Mouse (Mus musculus): ENCODE measurements around the gene Dnm3. TPM values are rescaled to one million over a fixed set of nuclear protein-coding genes. Genes with fewer than 3 reads are reported as not detected.
A peak's percentile ranks its signal among the peaks of the same experiment; 100 is the strongest.

Gene Dnm3
- polyA plus RNA-seq, 1 experiment from 2014 or later = 8.3 TPM

GRCm38 (mm10) chr1:161957964-161958950 is 519.6 kb downstream of the Dnm3 start:
- no peaks in the 10 kb centered on the region for H3K36me3 ChIP-seq (ENCODE audit: insufficient read depth, low read length)
- TF ChIP-seq CTCF (IDR thresholded peaks at IDR 0.05; ENCODE audit: low read depth) = no peak
- no peak for DNase-seq (ENCODE audit: low spot score)
- ATAC-seq (replicated peaks; ENCODE audit: low FRiP score, low read depth) = no peak
- H3K4me3 ChIP-seq (replicated peaks; ENCODE audit: low read depth, low read length) = no peak overlapping the region
- no peak overlapping the region for H3K27ac ChIP-seq
- WGBS = 76% methylated on average over 19 of the region's 19 CpGs
- H3K4me1 ChIP-seq (replicated peaks; ENCODE audit: insufficient read depth, low read length) = no peaks in the 10 kb centered on the region
- H3K4me2 ChIP-seq (ENCODE audit: low read length) = no peak overlapping the region
- no peak overlapping the region for H3K9ac ChIP-seq (ENCODE audit: low read depth, low read length)
- H3K27me3 ChIP-seq (ENCODE audit: insufficient read depth, low read length) = no peaks in the 10 kb centered on the region
- H3K9me3 ChIP-seq (replicated peaks; ENCODE audit: low read length) = no peaks in the 10 kb centered on the region

GRCm38 (mm10) chr1:161955846-161956245 is 522.0 kb downstream of the Dnm3 start:
- Histone ChIP-seq H3K36me3 (ENCODE audit: insufficient read depth, low read length) (no peaks in the 10 kb centered on the region), H3K4me1 (replicated peaks; ENCODE audit: insufficient read depth, low read length) (no peaks in the 10 kb centered on the region), H3K9me3 (replicated peaks; ENCODE audit: low read length) (no peaks in the 10 kb centered on the region), H3K4me2 (ENCODE audit: low read length) (no peak overlapping the region), H3K27me3 (ENCODE audit: insufficient read depth, low read length) (no peaks in the 10 kb centered on the region), H3K4me3 (replicated peaks; ENCODE audit: low read depth, low read length) (no peak overlapping the region), H3K27ac (no peak overlapping the region), H3K9ac (ENCODE audit: low read depth, low read length) (no peak overlapping the region)
- WGBS = 66% methylated on average over 5 of the region's 5 CpGs
- TF ChIP-seq CTCF (IDR thresholded peaks at IDR 0.05; ENCODE audit: low read depth) = no peak
- no peak for ATAC-seq (replicated peaks; ENCODE audit: low FRiP score, low read depth)
- DNase-seq (ENCODE audit: low spot score) = no peak

- no peak overlapping the region for H3K4me2 ChIP-seq (ENCODE audit: low read length)
- ATAC-seq (replicated peaks; ENCODE audit: low FRiP score, low read depth) (peak; percentile 89; the same call in 1 of the 2 replicates), DNase-seq (ENCODE audit: low spot score) (peak; percentile 73)
- H3K9ac ChIP-seq (ENCODE audit: low read depth, low read length) = no peak overlapping the region
- no peak for TF ChIP-seq CTCF (IDR thresholded peaks at IDR 0.05; ENCODE audit: low read depth)
- H3K27me3 ChIP-seq (ENCODE audit: insufficient read depth, low read length) = no peaks in the 10 kb centered on the region
- no peaks in the 10 kb centered on the region for H3K36me3 ChIP-seq (ENCODE audit: insufficient read depth, low read length)
- H3K4me3 ChIP-seq (replicated peaks; ENCODE audit: low read depth, low read length) = no peak overlapping the region
- WGBS = 12% methylated on average over 1 of the region's 1 CpGs
- H3K27ac ChIP-seq = no peak overlapping the region
- no peaks in the 10 kb centered on the region for H3K4me1 ChIP-seq (replicated peaks; ENCODE audit: insufficient read depth, low read length)
- no peaks in the 10 kb centered on the region for H3K9me3 ChIP-seq (replicated peaks; ENCODE audit: low read length)
Observed at GRCm38 (mm10) chr1:161952599-161952998, 525.2 kb downstream of the Dnm3 start.

- no peak for ATAC-seq (replicated peaks; ENCODE audit: low FRiP score, low read depth)
- no peak for TF ChIP-seq CTCF (IDR thresholded peaks at IDR 0.05; ENCODE audit: low read depth)
- H3K4me2 ChIP-seq (ENCODE audit: low read length) = no peak overlapping the region
- no peaks in the 10 kb centered on the region for H3K9me3 ChIP-seq (replicated peaks; ENCODE audit: low read length)
- no peak overlapping the region for H3K27ac ChIP-seq
- H3K36me3 ChIP-seq (ENCODE audit: insufficient read depth, low read length) = no peaks in the 10 kb centered on the region
- no peak overlapping the region for H3K9ac ChIP-seq (ENCODE audit: low read depth, low read length)
- no peaks in the 10 kb centered on the region for H3K4me1 ChIP-seq (replicated peaks; ENCODE audit: insufficient read depth, low read length)
- H3K4me3 ChIP-seq (replicated peaks; ENCODE audit: low read depth, low read length) = no peak overlapping the region
- WGBS = 61% methylated on average over 5 of the region's 5 CpGs
- H3K27me3 ChIP-seq (ENCODE audit: insufficient read depth, low read length) = no peaks in the 10 kb centered on the region
- no peak for DNase-seq (ENCODE audit: low spot score)
Observed at GRCm38 (mm10) chr1:161951009-161951779, 526.6 kb downstream of the Dnm3 start.

- 0 out of 2 replicates have a peak, but pooled peaks cover 3% of the 10 kb centered on the region for H3K9me3 ChIP-seq (replicated peaks; ENCODE audit: low read length)
- no peak for TF ChIP-seq CTCF (IDR thresholded peaks at IDR 0.05; ENCODE audit: low read depth)
- no peak overlapping the region for H3K4me2 ChIP-seq (ENCODE audit: low read length)
- no peaks in the 10 kb centered on the region for H3K27me3 ChIP-seq (ENCODE audit: insufficient read depth, low read length)
- no peaks in the 10 kb centered on the region for H3K36me3 ChIP-seq (ENCODE audit: insufficient read depth, low read length)
- no peak overlapping the region for H3K9ac ChIP-seq (ENCODE audit: low read depth, low read length)
- no peaks in the 10 kb centered on the region for H3K4me1 ChIP-seq (replicated peaks; ENCODE audit: insufficient read depth, low read length)
- DNase-seq (ENCODE audit: low spot score) = no peak
- WGBS = 89% methylated on average over 2 of the region's 2 CpGs
- H3K4me3 ChIP-seq (replicated peaks; ENCODE audit: low read depth, low read length) = no peak overlapping the region
- no peak for ATAC-seq (replicated peaks; ENCODE audit: low FRiP score, low read depth)
- no peak overlapping the region for H3K27ac ChIP-seq
Observed at GRCm38 (mm10) chr1:161942082-161942481, 535.8 kb downstream of the Dnm3 start.

MicroRNA genes within 50 kb of the gene (microRNA counts, 519-probe panel; counts per million panel counts)
- microRNA mmu-miR-199a-3p = 7,806 counts per million, percentile 98 among the panel's probes with 10 or more counts
- microRNA mmu-miR-199a-5p = 7,806 counts per million, percentile 98 among the panel's probes with 10 or more counts
- 4,034 counts per million, percentile 75 among the panel's probes with 10 or more counts for microRNA mmu-miR-214

Small RNAs within 50 kb of the gene (microRNA-seq; reads per million reads assigned to microRNA genes)
- gene Mir199a-2 = 68.5 reads per million, percentile 48 among the genes with 10 or more reads in this experiment
- 4,851 reads per million, percentile 91 among the genes with 10 or more reads in this experiment for gene Mir214

Other genes with a start within 250 kb of the Dnm3 start
- 16.3 and 19.0 TPM in 2 replicates for gene Mettl13, start 70.5 kb upstream of the Dnm3 start, polyA plus RNA-seq (2015; fragmentation: Nextera tagmentation; extraction: Ambion mirVana)
- gene Vamp4, start 92.5 kb upstream of the Dnm3 start, polyA plus RNA-seq (2015; fragmentation: Nextera tagmentation; extraction: Ambion mirVana) = 53.6 and 56.5 TPM in 2 replicates
- gene Myoc, start 161.1 kb upstream of the Dnm3 start, polyA plus RNA-seq (2015; fragmentation: Nextera tagmentation; extraction: Ambion mirVana) = 0.17 TPM in 1 of 2 replicates, not detected in the other
- not detected in 2 replicates for gene Myocos, start 180.2 kb upstream of the Dnm3 start, polyA plus RNA-seq (2015; fragmentation: Nextera tagmentation; extraction: Ambion mirVana)

Measured in kidney, postnatal 0 days (tissue).